Mouse (Mus musculus): ENCODE measurements around the gene Sgo1. TPM values are rescaled to one million over a fixed set of nuclear protein-coding genes. Genes with fewer than 3 reads are reported as not detected.
A peak's percentile ranks its signal among the peaks of the same experiment; 100 is the strongest.
"Not testable (repeated sequence)": the region's sequence is repeated elsewhere in the genome, so short reads cannot be mapped to it uniquely, and the experiment has no call there.

Sgo1 gene
- polyA plus RNA-seq (2015; fragmentation: Nextera tagmentation; extraction: Ambion mirVana) = 4.0 and 12.0 TPM in 2 replicates

DNA sequence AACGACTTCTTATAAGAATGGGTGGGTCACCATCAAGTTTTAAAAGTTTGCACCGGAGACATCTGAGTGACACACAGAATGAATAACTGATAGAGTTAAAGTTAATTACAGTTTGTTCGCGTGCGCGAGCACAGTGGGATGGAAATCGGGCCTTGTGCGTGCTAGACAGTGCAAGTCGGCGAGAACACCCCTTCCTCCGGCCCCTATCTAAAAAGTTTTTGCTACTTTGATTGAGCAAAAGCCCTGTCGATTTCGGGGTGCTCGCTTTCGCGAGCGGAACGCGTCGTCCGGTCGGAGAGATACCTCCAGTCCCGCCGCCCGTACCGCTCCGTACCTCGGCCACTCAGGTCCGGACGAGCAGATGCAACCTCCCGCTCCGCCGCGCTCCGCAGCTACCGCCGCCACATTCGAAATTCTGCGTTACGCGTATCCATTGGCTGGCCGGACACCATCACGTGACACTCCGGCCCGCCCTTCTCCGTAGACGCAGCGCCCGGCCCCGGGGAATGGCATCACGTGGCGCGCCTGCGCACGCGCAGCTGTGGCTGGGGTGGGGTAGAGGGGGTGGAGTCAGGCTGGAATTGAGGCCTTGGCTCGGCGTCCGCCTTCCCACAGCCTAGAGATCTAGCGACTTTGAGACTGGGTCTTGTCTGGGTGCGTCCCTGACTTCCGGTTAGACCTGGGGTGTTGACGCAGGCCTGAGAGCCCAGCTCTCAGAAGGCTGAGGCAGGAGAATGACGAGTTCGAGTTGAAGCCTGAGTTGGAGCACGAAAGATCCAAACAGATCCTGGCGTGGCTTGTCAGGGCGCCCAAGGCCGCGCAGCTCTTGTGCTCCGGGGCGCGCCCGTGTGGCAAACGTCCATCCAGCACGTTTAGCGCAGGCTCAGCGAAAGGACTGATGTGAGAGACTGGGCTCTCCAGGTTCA is at the start of gene Sgo1:
TSS of gene Sgo1 (minus strand) at position 457 of the 926 bp plus-strand sequence.
- no peaks in the 10 kb centered on the region for H3K9me3 ChIP-seq (replicated peaks)
- under 1% methylated on average over 78 of the region's 78 CpGs for WGBS

DNA sequence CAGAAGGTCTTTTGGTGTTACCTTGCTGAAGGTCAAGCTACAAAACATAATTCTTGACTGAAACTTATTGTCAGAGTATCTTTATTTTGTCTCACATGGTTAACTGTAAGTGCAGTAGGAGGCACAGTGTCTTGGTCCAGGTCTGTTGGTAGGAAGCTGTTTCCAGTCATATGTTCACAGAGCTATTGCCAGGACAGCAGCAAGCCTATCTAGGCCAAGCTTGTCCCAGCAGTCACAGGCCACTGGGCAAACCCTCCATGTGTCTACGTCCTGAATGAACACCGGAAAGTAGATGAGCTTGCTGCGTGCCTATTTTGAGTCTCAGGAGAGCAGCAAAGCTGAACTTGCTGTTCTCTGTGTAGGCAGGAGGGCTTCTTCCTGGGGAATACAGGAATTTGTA is 29.8 kb upstream of the Sgo1 start:
- not testable (repeated sequence) for H3K4me2 ChIP-seq; H3K9ac ChIP-seq (replicated peaks); H3K9me3 ChIP-seq (replicated peaks); ATAC-seq (ENCODE audit: low FRiP score); H3K27me3 ChIP-seq (replicated peaks); H3K27ac ChIP-seq (replicated peaks); H3K4me3 ChIP-seq (replicated peaks); H3K4me1 ChIP-seq; H3K36me3 ChIP-seq
- WGBS = 91% methylated on average over 3 of the region's 3 CpGs

More for the DNA sequence above, at the start of gene Sgo1:
- H3K36me3 ChIP-seq = no peaks in the 10 kb centered on the region
- peak within 1 kb of the TSS; percentile 69 for H3K9ac ChIP-seq (replicated peaks)
- H3K4me2 ChIP-seq = peak within 1 kb of the TSS; percentile 64
- H3K27me3 ChIP-seq (replicated peaks) = no peaks in the 10 kb centered on the region
- peak within 1 kb of the TSS; percentile 55 for H3K4me3 ChIP-seq (replicated peaks)
- peaks cover 11% of the 10 kb centered on the region for H3K4me1 ChIP-seq
- peak within 1 kb of the TSS; percentile 97 for H3K27ac ChIP-seq (replicated peaks)
- peak; percentile 100 for ATAC-seq (ENCODE audit: low FRiP score)

DNA sequence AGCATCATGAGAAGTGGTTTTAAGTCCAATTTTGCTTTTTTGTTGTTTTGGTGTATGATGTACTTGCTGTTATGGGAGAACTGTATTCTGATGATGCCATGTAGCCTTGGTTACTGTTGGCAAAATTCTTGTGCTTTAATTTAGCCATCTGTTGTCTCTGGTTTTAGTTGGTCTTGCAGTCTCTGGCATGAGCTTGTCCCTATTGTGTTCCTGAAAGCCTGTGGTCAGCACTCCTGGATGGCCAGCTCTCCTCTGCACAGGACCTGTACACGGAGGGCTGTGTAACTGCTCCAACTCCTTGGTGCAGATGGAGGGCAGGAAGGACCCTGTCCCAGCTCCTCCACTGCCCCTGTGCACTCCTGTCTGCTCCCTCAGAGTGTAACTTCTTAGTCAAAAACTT is 29.3 kb upstream of the Sgo1 start:
- Histone ChIP-seq H3K27ac (replicated peaks) (no peak overlapping the region), H3K4me2 (no peak overlapping the region), H3K36me3 (no peaks in the 10 kb centered on the region), H3K9me3 (replicated peaks) (no peaks in the 10 kb centered on the region), H3K9ac (replicated peaks) (no peak overlapping the region), H3K4me3 (replicated peaks) (no peak overlapping the region), H3K4me1 (no peaks in the 10 kb centered on the region), H3K27me3 (replicated peaks) (no peaks in the 10 kb centered on the region)
- 90% methylated on average over 1 of the region's 1 CpGs for WGBS
- ATAC-seq (ENCODE audit: low FRiP score) = no peak

DNA sequence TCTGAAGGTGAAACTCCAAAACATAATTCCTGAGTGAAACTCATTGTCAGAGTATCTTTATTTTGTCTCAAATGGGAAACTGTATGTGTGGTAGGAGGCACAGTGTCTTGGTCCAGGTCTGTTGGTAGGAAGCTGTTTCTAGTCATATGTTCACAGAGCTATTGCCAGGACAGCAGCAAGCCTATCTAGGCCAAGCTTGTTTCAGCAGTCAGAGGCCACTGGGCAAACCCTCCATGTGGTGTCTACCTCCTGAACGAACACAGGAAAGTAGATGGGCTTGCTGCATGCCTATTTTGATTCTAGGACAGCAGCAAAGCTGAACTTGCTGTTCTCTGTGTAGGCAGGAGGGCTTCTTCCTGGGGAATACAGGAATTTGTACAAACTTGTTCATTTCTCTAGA is 26.0 kb upstream of the Sgo1 start:
- H3K4me3 ChIP-seq (replicated peaks); ATAC-seq (ENCODE audit: low FRiP score); H3K9me3 ChIP-seq (replicated peaks); H3K4me1 ChIP-seq; H3K4me2 ChIP-seq; H3K9ac ChIP-seq (replicated peaks); H3K27me3 ChIP-seq (replicated peaks); H3K27ac ChIP-seq (replicated peaks); H3K36me3 ChIP-seq: not testable (repeated sequence)
- 52% methylated on average over 1 of the region's 1 CpGs for WGBS

DNA sequence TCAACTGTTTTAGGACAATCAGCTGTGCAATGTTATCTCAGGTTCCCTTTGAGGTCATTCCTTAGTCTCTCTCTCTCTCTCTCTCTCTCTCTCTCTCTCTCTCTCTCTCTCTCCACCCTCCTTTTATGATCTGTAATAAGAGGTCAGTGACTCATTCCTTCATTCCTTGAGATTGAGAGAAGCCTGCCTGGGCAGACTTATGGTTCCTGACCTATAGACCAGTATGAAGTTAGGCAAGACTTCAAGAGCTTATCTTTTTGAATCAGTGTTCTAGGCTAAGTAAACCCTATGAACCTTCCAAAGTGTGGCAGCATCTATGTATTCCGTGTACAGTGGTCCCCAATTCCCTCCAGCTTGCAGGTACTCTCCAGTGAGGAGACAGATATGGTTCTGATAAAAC is 25.3 kb upstream of the Sgo1 start:
- Histone ChIP-seq H3K9ac (replicated peaks) (no peak overlapping the region), H3K9me3 (replicated peaks) (no peaks in the 10 kb centered on the region), H3K4me3 (replicated peaks) (no peak overlapping the region), H3K27me3 (replicated peaks) (no peaks in the 10 kb centered on the region), H3K36me3 (no peaks in the 10 kb centered on the region), H3K4me2 (no peak overlapping the region), H3K4me1 (no peaks in the 10 kb centered on the region), H3K27ac (replicated peaks) (no peak overlapping the region)
- WGBS = 74% methylated on average over 1 of the region's 1 CpGs
- ATAC-seq (ENCODE audit: low FRiP score) = no peak

DNA sequence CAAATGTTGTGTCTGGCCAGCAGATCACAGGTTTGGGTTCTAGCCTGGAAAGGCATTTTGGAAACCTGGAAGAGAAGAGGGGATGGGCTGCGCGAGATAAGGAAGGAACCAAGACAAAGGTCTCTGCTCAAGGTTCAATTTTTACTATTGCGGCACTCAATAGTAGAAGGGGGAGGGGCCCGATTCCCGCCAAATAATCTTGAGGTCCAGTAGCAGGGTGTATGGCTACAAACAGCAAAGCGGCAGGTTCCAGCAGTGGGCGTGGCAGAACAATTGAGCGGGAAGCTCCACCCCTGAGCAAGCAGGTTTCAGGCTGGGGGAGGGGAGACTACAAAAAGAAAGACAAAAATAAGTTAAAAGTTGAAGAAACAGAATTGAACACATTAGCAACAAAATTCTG is 8.4 kb upstream of the Sgo1 start:
- not testable (repeated sequence) for H3K9ac ChIP-seq (replicated peaks); H3K9me3 ChIP-seq (replicated peaks); H3K4me3 ChIP-seq (replicated peaks); ATAC-seq (ENCODE audit: low FRiP score); H3K4me1 ChIP-seq; H3K27ac ChIP-seq (replicated peaks); H3K36me3 ChIP-seq; H3K27me3 ChIP-seq (replicated peaks); H3K4me2 ChIP-seq
- 92% methylated on average over 8 of the region's 8 CpGs for WGBS

DNA sequence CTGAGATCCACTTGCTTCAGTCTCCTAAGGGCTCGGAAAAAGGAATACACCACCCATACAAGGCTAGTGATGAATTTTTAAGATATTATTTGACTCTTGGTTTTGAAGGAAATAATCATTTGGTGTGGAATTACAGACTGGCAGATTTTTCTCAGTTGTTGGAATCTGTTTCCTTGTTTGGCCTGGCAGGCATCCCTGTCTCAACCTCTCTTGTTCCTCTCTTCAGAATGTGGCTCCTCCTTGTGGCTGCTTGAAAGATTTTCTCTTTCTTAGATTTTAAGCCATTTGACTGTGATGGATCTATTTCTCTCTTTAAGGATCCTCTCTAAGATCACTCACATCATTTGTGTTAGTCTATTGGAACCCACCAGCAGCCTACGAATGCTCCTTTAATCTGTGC is 4.9 kb upstream of the Sgo1 start:
- Histone ChIP-seq H3K4me1 (peaks cover 7% of the 10 kb centered on the region), H3K27ac (replicated peaks) (no peak overlapping the region), H3K9ac (replicated peaks) (no peak overlapping the region), H3K4me3 (replicated peaks) (no peak overlapping the region), H3K36me3 (no peaks in the 10 kb centered on the region), H3K27me3 (replicated peaks) (no peaks in the 10 kb centered on the region), H3K4me2 (no peak overlapping the region), H3K9me3 (replicated peaks) (no peaks in the 10 kb centered on the region)
- no peak for ATAC-seq (ENCODE audit: low FRiP score)
- WGBS = 90% methylated on average over 2 of the region's 2 CpGs

DNA sequence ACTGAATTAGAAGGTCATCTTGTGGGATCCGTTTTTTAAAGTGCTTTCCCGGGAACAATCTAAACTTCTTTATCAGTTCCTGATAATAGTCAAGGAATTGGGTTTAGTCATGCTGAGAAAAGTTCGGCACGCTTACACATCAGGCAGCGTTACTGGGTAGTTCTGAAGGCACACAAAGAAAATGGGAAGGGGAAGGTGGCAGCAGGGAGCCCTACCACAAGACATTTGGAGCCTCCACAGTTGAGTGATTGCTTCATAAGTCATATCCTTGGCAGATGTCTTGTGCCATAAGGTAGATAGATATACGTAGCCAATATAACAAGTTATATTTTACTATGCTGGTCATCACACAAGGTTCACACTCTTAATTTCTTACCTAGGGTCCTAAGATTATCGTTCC is 813 bp upstream of the Sgo1 start:
- Histone ChIP-seq H3K9ac (replicated peaks) (peak overlapping the region; percentile 69), H3K36me3 (no peaks in the 10 kb centered on the region), H3K27me3 (replicated peaks) (no peaks in the 10 kb centered on the region), H3K4me3 (replicated peaks) (peak overlapping the region; percentile 55), H3K4me1 (peaks cover 11% of the 10 kb centered on the region), H3K9me3 (replicated peaks) (no peaks in the 10 kb centered on the region), H3K27ac (replicated peaks) (peak overlapping the region; percentile 97), H3K4me2 (peak overlapping the region; percentile 64)
- WGBS = 8% methylated on average over 7 of the region's 7 CpGs
- ATAC-seq (ENCODE audit: low FRiP score) = peak; percentile 28

DNA sequence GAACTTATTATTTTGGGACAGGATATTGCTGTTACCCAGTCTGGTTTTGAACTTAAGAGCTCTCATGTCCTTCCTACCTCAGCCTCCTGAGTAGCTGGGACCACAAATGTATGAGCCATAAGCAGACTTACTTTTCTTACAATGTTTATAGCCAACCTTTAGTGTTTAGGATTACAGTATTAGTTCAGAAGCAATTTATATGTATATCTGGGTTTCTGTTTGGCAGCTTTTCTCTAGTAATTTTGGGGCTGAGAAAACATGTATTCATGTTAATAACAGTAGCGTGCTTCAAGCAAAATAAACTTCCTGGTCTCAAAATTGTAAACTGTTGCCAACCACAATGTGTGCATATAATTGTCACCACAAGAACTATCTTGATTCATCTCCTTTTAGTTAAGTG is 812 bp downstream of the Sgo1 start:
- peak overlapping the region; percentile 0; the same call in 1 of the 2 replicates for H3K9ac ChIP-seq (replicated peaks)
- 17% methylated on average over 1 of the region's 1 CpGs for WGBS

DNA sequence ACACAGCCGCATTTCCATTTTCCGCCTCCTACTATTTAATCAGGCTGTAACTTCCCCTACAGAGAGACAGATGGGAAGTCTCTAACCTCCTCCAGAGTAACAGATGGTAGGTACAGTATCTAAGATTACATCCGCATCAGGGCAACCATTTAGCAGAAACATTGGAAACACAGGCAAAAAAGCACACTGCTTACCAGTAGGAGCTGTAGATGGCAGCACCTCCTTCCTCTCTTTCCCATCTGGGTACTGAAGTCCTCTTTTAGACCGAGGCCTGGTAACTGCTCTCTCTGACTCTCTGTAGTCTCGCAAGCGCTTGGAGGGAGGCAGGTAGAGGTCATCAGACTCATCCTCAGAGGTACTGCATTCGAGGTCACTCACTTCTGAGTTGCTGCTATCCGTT is 10.4 kb downstream of the Sgo1 start:
- WGBS = 73% methylated on average over 8 of the region's 8 CpGs
- Histone ChIP-seq H3K27me3 (replicated peaks) (no peaks in the 10 kb centered on the region), H3K9me3 (replicated peaks) (no peaks in the 10 kb centered on the region), H3K36me3 (no peaks in the 10 kb centered on the region), H3K4me3 (replicated peaks) (no peak overlapping the region), H3K4me2 (no peak overlapping the region), H3K9ac (replicated peaks) (no peak overlapping the region), H3K27ac (replicated peaks) (no peak overlapping the region; the same call in 1 of the 2 replicates), H3K4me1 (no peaks in the 10 kb centered on the region)
- peak; percentile 84; the same call in 1 of the 2 replicates for ATAC-seq (ENCODE audit: low FRiP score)

More for the DNA sequence above, 812 bp downstream of the Sgo1 start:
- peaks cover 11% of the 10 kb centered on the region for H3K4me1 ChIP-seq
- peak overlapping the region; percentile 64 for H3K4me2 ChIP-seq
- no peaks in the 10 kb centered on the region for H3K27me3 ChIP-seq (replicated peaks)
- H3K9me3 ChIP-seq (replicated peaks) = no peaks in the 10 kb centered on the region
- H3K4me3 ChIP-seq (replicated peaks) = peak overlapping the region; percentile 55; the same call in 1 of the 2 replicates
- ATAC-seq (ENCODE audit: low FRiP score) = no peak
- H3K36me3 ChIP-seq = no peaks in the 10 kb centered on the region
- no peak overlapping the region for H3K27ac ChIP-seq (replicated peaks)

DNA sequence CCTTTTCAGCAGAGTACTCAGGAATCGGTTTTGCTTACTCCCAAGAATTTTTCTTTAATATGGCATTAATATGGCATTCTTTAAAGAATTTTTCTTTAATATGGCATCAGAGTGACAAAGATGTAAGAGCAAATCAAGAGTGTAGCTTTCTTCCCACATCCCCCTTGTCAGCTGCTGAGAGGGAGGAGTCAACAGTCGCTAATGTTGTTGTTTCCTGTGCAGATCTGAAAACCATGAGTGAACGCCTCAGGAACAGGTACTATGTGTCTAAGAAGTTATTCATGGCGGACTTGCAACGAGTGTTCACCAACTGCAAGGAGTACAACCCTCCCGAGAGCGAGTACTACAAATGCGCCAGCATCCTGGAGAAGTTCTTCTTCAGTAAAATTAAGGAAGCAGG is 18.7 kb downstream of the Sgo1 start:
- H3K36me3 ChIP-seq = peaks cover 20% of the 10 kb centered on the region
- 91% methylated on average over 8 of the region's 8 CpGs for WGBS
- H3K9me3 ChIP-seq (replicated peaks) = no peaks in the 10 kb centered on the region
- H3K4me1 ChIP-seq = no peaks in the 10 kb centered on the region
- no peak overlapping the region for H3K27ac ChIP-seq (replicated peaks)
- no peak overlapping the region for H3K4me2 ChIP-seq
- H3K4me3 ChIP-seq (replicated peaks) = no peak overlapping the region
- no peaks in the 10 kb centered on the region for H3K27me3 ChIP-seq (replicated peaks)
- ATAC-seq (ENCODE audit: low FRiP score) = no peak
- no peak overlapping the region for H3K9ac ChIP-seq (replicated peaks)

DNA sequence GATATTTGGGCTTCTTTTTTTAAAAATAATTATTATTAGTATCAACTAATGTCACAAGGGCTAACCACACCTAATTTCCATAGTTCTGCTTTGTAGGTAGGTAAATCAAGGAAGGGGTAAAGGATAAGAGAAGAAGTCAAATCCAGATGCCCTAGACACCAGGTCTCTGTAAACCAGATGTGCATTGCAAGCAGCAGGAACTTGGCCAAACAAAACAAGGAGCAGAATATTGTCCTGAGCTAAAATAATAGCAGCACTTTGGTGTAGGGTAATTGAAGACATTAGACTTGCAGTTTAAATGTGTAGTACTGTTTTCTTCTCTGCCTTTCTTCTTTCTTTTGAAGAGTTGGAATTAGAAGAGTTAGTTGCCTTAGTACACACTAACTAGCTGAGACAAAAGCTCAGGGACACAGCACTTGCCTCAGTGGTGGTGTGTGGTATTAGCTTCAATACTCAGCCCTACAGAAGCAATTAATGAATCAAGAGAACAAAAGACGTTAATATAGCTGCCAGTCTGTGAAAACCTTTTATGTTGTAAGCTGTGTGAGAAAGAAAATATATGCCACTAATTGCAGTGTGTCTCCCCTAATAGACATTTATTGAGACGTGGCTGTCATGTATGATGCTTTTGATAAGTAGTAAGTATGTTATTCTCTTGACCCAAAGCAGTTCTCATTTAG is 24.3 kb downstream of the Sgo1 start:
- H3K9me3 ChIP-seq (replicated peaks) = no peaks in the 10 kb centered on the region
- H3K27ac ChIP-seq (replicated peaks) = no peak overlapping the region
- no peaks in the 10 kb centered on the region for H3K4me1 ChIP-seq
- no peak overlapping the region for H3K9ac ChIP-seq (replicated peaks)
- no peaks in the 10 kb centered on the region for H3K27me3 ChIP-seq (replicated peaks)
- 69% methylated on average over 2 of the region's 2 CpGs for WGBS
- H3K36me3 ChIP-seq = peaks cover 41% of the 10 kb centered on the region
- H3K4me2 ChIP-seq = no peak overlapping the region
- no peak for ATAC-seq (ENCODE audit: low FRiP score)
- no peak overlapping the region for H3K4me3 ChIP-seq (replicated peaks)

Data from neural tube, embryonic 15.5 days (tissue).